8 mouse cellular contexts compared by ENCODE assay signal in genomic region chr8:47867067-47867466, GRCm38 (mm10). TPM values are rescaled to one million over a fixed set of nuclear protein-coding genes. Genes with fewer than 3 reads are reported as not detected.
DNase-seq lines count a peak whose midpoint lies in the region; ATAC-seq lines count a peak whose summit lies in the region.

No protein-coding gene starts in this region.

- 36% methylated on average over 8 of the region's 8 CpGs for WGBS in limb, embryonic 10.5 days
- 25% methylated on average over 8 of the region's 8 CpGs for WGBS in midbrain, embryonic 15.5 days

- intact Hi-C loops in gastrocnemius, postnatal 36 days (cut with DNase I) = loop anchor here (1.0 kb wide), 1 partner anchor 149 kb away; no protein-coding TSS in a partner anchor

- no peak overlapping the region for H3K4me2 ChIP-seq in midbrain, embryonic 15.5 days

- peak; percentile 73 for ATAC-seq in midbrain, embryonic 15.5 days (replicated peaks)

- H3K4me3 ChIP-seq in limb, embryonic 10.5 days = no peak overlapping the region
- no peak overlapping the region for H3K4me3 ChIP-seq in midbrain, embryonic 15.5 days

- no peak overlapping the region for H3K27ac ChIP-seq in limb, embryonic 10.5 days
- H3K27ac ChIP-seq in midbrain, embryonic 15.5 days = no peak overlapping the region

- H3K36me3 ChIP-seq in limb, embryonic 10.5 days = peaks cover 68% of the 10 kb centered on the region
- no peaks in the 10 kb centered on the region for H3K36me3 ChIP-seq in midbrain, embryonic 15.5 days (replicated peaks)

- H3K4me1 ChIP-seq in limb, embryonic 10.5 days = no peaks in the 10 kb centered on the region
- no peaks in the 10 kb centered on the region for H3K4me1 ChIP-seq in midbrain, embryonic 15.5 days

- no peaks in the 10 kb centered on the region for H3K27me3 ChIP-seq in limb, embryonic 10.5 days (ENCODE audit: low read depth, poor library complexity, severe bottlenecking)
- no peaks in the 10 kb centered on the region for H3K27me3 ChIP-seq in midbrain, embryonic 15.5 days (replicated peaks)

- no peak overlapping the region for H3K9ac ChIP-seq in midbrain, embryonic 15.5 days

- DNase-seq in 3134 (ENCODE audit: extremely low read depth, insufficient read length, low spot score) = peak; percentile 50
- DNase-seq in adrenal gland, adult 2 months = peak; percentile 80
- peak; percentile 83 for DNase-seq in embryo, embryonic 11 days
- peak; percentile 77 to 79 for DNase-seq in gastrocnemius, postnatal 36 days
- peak; percentile 71 to 83 for DNase-seq in kidney, adult 8-10 months
- DNase-seq in limb, embryonic 10.5 days (ENCODE audit: low spot score) = peak; percentile 90
- DNase-seq in spleen, adult 18-20 months = peak; percentile 50 to 83

- no peaks in the 10 kb centered on the region for H3K9me3 ChIP-seq in limb, embryonic 10.5 days (replicated peaks)
- no peaks in the 10 kb centered on the region for H3K9me3 ChIP-seq in midbrain, embryonic 15.5 days

RNA-seq across cellular contexts. Expression of gene Cldn22, which starts 42.8 kb away (rescaled TPM):
- total RNA-seq in adrenal gland, adult 2 months (2021) = 1 to 10 TPM; 1.8 to 3.6 TPM
- 2.9 and 6.2 TPM in 2 replicates for polyA plus RNA-seq in adrenal gland, adult 2 months (2012; rRNA removed)
- total RNA-seq in gastrocnemius, postnatal 36 days (2021) = under 1 TPM in 1 of 2 experiments, not detected in 1; 0.69 TPM
- polyA plus RNA-seq in limb, embryonic 10.5 days (2016; fragmentation: Nextera tagmentation; extraction: Ambion mirVana) = not detected in 2 replicates
- polyA plus RNA-seq in midbrain, embryonic 15.5 days (2015; fragmentation: Nextera tagmentation; extraction: Ambion mirVana) = not detected in 2 replicates

RNA-seq across cellular contexts. Expression of gene Cldn24, which starts 45.1 kb away (rescaled TPM):
- total RNA-seq in adrenal gland, adult 2 months (2021) = not detected
- polyA plus RNA-seq in adrenal gland, adult 2 months (2012; rRNA removed) = not detected in 2 replicates
- total RNA-seq in gastrocnemius, postnatal 36 days (2021) = not detected
- not detected in 2 replicates for polyA plus RNA-seq in limb, embryonic 10.5 days (2016; fragmentation: Nextera tagmentation; extraction: Ambion mirVana)
- not detected in 2 replicates for polyA plus RNA-seq in midbrain, embryonic 15.5 days (2015; fragmentation: Nextera tagmentation; extraction: Ambion mirVana)
